Mouse (Mus musculus) layer of hippocampus, adult 9-11 months (tissue): ENCODE measurements around the gene Olfr1461.

Experiments
- DNase-seq: peaks from one replicate; pipeline ENCODE4 v3.0.0; 2022

Gene Olfr1461

DNA sequence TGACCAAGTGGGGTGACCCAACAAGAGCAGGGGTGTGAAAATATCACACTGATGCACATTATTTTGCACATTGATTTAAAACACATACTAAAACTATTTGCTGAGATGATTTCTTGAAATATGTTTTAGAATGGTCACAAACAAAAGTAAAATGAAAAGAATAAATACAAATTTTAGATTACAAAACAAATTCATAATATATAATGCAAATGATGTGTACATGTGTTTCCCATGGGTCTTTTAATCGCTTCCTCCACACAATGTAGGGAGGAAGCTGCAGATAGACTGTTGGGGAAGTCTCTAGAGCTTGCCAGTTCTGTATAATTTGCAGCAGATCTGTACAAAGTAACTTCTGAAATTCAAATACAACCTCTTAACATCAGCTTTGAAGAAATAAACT lies at the start of gene Olfr1461:
Gene Olfr1461 (plus strand): TSS at position 301 of the 400 bp plus-strand sequence.
- DNase-seq = no peak

DNA sequence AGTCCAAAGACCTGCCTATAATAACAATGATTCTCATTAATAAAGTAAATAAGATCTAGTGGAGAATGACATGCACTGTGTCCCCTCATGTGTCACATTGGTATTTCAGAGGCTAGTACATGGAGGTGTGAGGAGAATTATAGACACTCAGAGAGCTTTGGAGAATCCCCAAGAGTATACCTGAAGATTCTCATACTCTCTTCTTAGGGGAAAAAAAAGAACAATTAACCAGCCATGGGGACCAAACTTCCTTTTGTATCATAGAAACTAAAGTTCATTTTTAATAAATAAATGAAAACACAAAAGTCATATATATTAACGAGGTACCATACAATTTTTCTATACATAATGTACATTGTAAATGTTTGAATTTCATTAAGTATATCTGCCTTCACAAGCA lies 13.4 kb upstream of the Olfr1461 start, which contains the start of gene Olfr1459:
Gene Olfr1459 (minus strand): TSS at position 101 of the 400 bp plus-strand sequence.
- DNase-seq = no peak

DNA sequence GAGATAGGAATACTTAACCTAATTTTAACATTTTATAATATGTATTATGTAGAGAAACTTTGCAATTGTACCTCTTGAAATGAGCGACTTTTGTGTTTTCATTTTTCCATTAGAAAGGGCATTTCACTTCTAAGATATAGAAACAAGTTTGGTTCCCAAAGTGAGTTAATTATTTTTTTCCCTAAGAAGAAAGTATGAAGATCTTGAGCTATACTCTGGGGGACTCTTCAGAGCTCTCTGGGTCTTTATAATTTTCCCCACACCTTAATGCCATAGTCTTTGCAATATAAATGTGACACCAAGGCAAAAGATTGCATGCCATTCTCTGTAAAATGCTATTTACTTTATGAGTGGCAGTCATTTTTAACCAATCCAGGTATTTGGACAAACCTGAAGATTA lies 22.6 kb downstream of the Olfr1461 start, which contains the start of gene Olfr1462:
Gene Olfr1462 (plus strand): TSS at position 301 of the 400 bp plus-strand sequence.
- DNase-seq = no peak
